ENCODE assay signal across 31 mouse cellular contexts in genomic region chr4:129834581-129834980, GRCm38 (mm10). TPM values are rescaled to one million over a fixed set of nuclear protein-coding genes. Genes with fewer than 3 reads are reported as not detected.
DNase-seq lines count a peak whose midpoint lies in the region; ATAC-seq and TF ChIP-seq lines count a peak whose summit lies in the region.
"Had no signal": no experiment of that assay in that cellular context is flagged by ENCODE, and none has a peak within 500 bp of the region (broad histone marks: within the 10 kb centered on the region; RNA-seq: fewer than 3 reads in every experiment).

No protein-coding gene starts in this region.

- no peaks in the 10 kb centered on the region for H3K27me3 ChIP-seq in lung, embryonic 16.5 days (ENCODE audit: control insufficient read depth, insufficient read depth, low read depth, low read length)
- H3K27me3 ChIP-seq in liver, postnatal 0 days (ENCODE audit: insufficient read depth, low read length), result no peaks in the 10 kb centered on the region
- H3K27me3 ChIP-seq in hindbrain, postnatal 0 days (ENCODE audit: insufficient read depth, low read length), result no peaks in the 10 kb centered on the region
- H3K27me3 ChIP-seq: hindbrain, embryonic 15.5 days; intestine, embryonic 15.5 days; limb, embryonic 15.5 days; neural tube, embryonic 13.5 days; Patski had no signal

- H3K4me1 ChIP-seq in lung, embryonic 16.5 days (replicated peaks; ENCODE audit: control insufficient read depth, insufficient read depth, low read length), result peaks cover 8% of the 10 kb centered on the region; the same call in 1 of the 2 replicates
- H3K4me1 ChIP-seq in liver, postnatal 0 days (ENCODE audit: insufficient read depth), result peaks cover 21% of the 10 kb centered on the region; the same call in 1 of the 2 replicates
- no peaks in the 10 kb centered on the region; the same call in 1 of the 2 replicates for H3K4me1 ChIP-seq in hindbrain, postnatal 0 days (ENCODE audit: insufficient read depth, low read length)
- H3K4me1 ChIP-seq: forebrain, embryonic 10.5 days; midbrain, embryonic 10.5 days had no signal

- no peaks in the 10 kb centered on the region for H3K9me3 ChIP-seq in lung, embryonic 16.5 days (ENCODE audit: control insufficient read depth, low read length)
- H3K9me3 ChIP-seq in liver, postnatal 0 days (ENCODE audit: low read length), result no peaks in the 10 kb centered on the region
- H3K9me3 ChIP-seq in hindbrain, postnatal 0 days (ENCODE audit: low read length), result no peaks in the 10 kb centered on the region
- H3K9me3 ChIP-seq: forebrain, embryonic 10.5 days; G1E; hindbrain, embryonic 15.5 days; intestine, embryonic 15.5 days; limb, embryonic 15.5 days; midbrain, embryonic 10.5 days; neural tube, embryonic 13.5 days had no signal

- H3K4me3 ChIP-seq in lung, embryonic 16.5 days (ENCODE audit: low read length), result no peak overlapping the region
- H3K4me3 ChIP-seq in liver, postnatal 0 days (ENCODE audit: low read depth, low read length), result no peak overlapping the region
- H3K4me3 ChIP-seq in hindbrain, postnatal 0 days (ENCODE audit: low read length), result no peak overlapping the region
- H3K4me3 ChIP-seq: forebrain, embryonic 10.5 days; hindbrain, embryonic 15.5 days; intestine, embryonic 15.5 days; left cerebral cortex, adult 2 months; limb, embryonic 15.5 days; midbrain, embryonic 10.5 days; myocyte; neural tube, embryonic 13.5 days had no signal

- ATAC-seq in lung, embryonic 16.5 days (ENCODE audit: low read depth), result no peak
- no peak for ATAC-seq in liver, postnatal 0 days
- no peak for ATAC-seq in hindbrain, postnatal 0 days
- ATAC-seq: forebrain, embryonic 16.5 days; intestine, embryonic 15.5 days; midbrain, embryonic 16.5 days; Patski had no signal

- no peak overlapping the region for H3K9ac ChIP-seq in lung, embryonic 16.5 days (ENCODE audit: low read length)
- no peak overlapping the region for H3K9ac ChIP-seq in liver, postnatal 0 days (replicated peaks)
- H3K9ac ChIP-seq in hindbrain, postnatal 0 days (replicated peaks; ENCODE audit: low read length), result no peak overlapping the region
- H3K9ac ChIP-seq: hindbrain, embryonic 15.5 days; intestine, embryonic 15.5 days; limb, embryonic 15.5 days; lung, embryonic 14.5 days; neural tube, embryonic 13.5 days had no signal

- TF ChIP-seq CTCF in liver, postnatal 0 days (IDR thresholded peaks at IDR 0.05; ENCODE audit: low read depth), result no peak
- no peak for TF ChIP-seq CTCF in hindbrain, postnatal 0 days (IDR thresholded peaks at IDR 0.05; ENCODE audit: low read depth)

- H3K36me3 ChIP-seq in lung, embryonic 16.5 days (ENCODE audit: control insufficient read depth, insufficient read depth, low read length), result no peaks in the 10 kb centered on the region
- no peaks in the 10 kb centered on the region for H3K36me3 ChIP-seq in liver, postnatal 0 days (replicated peaks; ENCODE audit: insufficient read depth, low read length)
- H3K36me3 ChIP-seq in hindbrain, postnatal 0 days (ENCODE audit: insufficient read depth, low read length), result no peaks in the 10 kb centered on the region
- H3K36me3 ChIP-seq: hindbrain, embryonic 15.5 days; intestine, embryonic 15.5 days; limb, embryonic 15.5 days had no signal

- no peak overlapping the region for H3K4me2 ChIP-seq in lung, embryonic 16.5 days (ENCODE audit: low read depth, low read length)
- no peak overlapping the region for H3K4me2 ChIP-seq in liver, postnatal 0 days (ENCODE audit: low read depth, low read length)
- H3K4me2 ChIP-seq in hindbrain, postnatal 0 days (ENCODE audit: low read depth, low read length), result no peak overlapping the region
- H3K4me2 ChIP-seq: hindbrain, embryonic 15.5 days; intestine, embryonic 15.5 days; limb, embryonic 15.5 days; lung, embryonic 14.5 days; neural tube, embryonic 13.5 days had no signal

- intact Hi-C loops in heart, postnatal 14 days (cut with DNase I), result loop anchor here (2.0 kb wide), 1 partner anchor 14 kb away; no protein-coding TSS in a partner anchor
- intact Hi-C loops in heart, postnatal 10 days (cut with DNase I), result loop anchor here (2.0 kb wide), 1 partner anchor 14 kb away; no protein-coding TSS in a partner anchor

- no peak for TF ChIP-seq EP300 in liver, postnatal 0 days (IDR thresholded peaks at IDR 0.05; ENCODE audit: low read depth)

- 48% methylated on average over 6 of the region's 6 CpGs for WGBS in lung, embryonic 16.5 days
- WGBS in liver, postnatal 0 days (ENCODE audit: insufficient replicate concordance), result 50% methylated on average over 6 of the region's 6 CpGs
- 71% methylated on average over 6 of the region's 6 CpGs for WGBS in hindbrain, postnatal 0 days

- DNase-seq in heart, adult 8-10 months (ENCODE audit: low spot score), result peak; percentile 24
- no peak for DNase-seq in heart, postnatal 14 days
- DNase-seq in heart, postnatal 10 days, result peak; percentile 22 to 29
- DNase-seq in heart, adult 11 months, result no peak
- no peak for DNase-seq in lung, postnatal 14 days
- no peak for DNase-seq in liver, postnatal 0 days
- no peak for DNase-seq in hindbrain, postnatal 0 days (ENCODE audit: low spot score)
- DNase-seq: cerebellum, adult 11-12 months; cerebellum, postnatal 10 days; gastrocnemius, postnatal 36 days; kidney, postnatal 4 days; layer of hippocampus, adult 9-11 months; left cerebral cortex, postnatal 4 days; lung, embryonic 14.5 days; retina, postnatal 1 day; right cerebral cortex, postnatal 25 days; thymus, adult 2 months; thymus, postnatal 4 days had no signal

- H3K27ac ChIP-seq in lung, embryonic 16.5 days (ENCODE audit: low read length), result peak overlapping the region; percentile 3; the same call in 1 of the 2 replicates
- peak overlapping the region; percentile 46; the same call in 1 of the 2 replicates for H3K27ac ChIP-seq in liver, postnatal 0 days (ENCODE audit: low read depth)
- no peak overlapping the region for H3K27ac ChIP-seq in hindbrain, postnatal 0 days
- H3K27ac ChIP-seq: forebrain, embryonic 10.5 days; hindbrain, embryonic 15.5 days; intestine, embryonic 15.5 days; left cerebral cortex, adult 2 months; limb, embryonic 15.5 days; midbrain, embryonic 10.5 days; neural tube, embryonic 13.5 days had no signal

RNA-seq across cellular contexts. Expression of gene Ptp4a2, which starts 23.6 kb away (rescaled TPM):
- 100 to 1,000 TPM; 196 to 239 (median 228) TPM for total RNA-seq in heart, adult 8-10 months (2022)
- 100 to 1,000 TPM; 212 to 215 TPM for total RNA-seq in heart, postnatal 14 days (2021)
- total RNA-seq in heart, postnatal 10 days (2021), result 100 to 1,000 TPM; 243 to 271 TPM
- 302 and 330 TPM in 2 replicates for polyA plus RNA-seq in lung, embryonic 16.5 days (2015; fragmentation: Nextera tagmentation; extraction: Ambion mirVana)
- 198 and 205 TPM in 2 replicates for polyA plus RNA-seq in liver, postnatal 0 days (2015; fragmentation: Nextera tagmentation; extraction: Ambion mirVana)
- 83.5 and 91.7 TPM in 2 replicates for total RNA-seq in hindbrain, postnatal 0 days (2014; rRNA removed)
- polyA plus RNA-seq in hindbrain, postnatal 0 days (2015; fragmentation: Nextera tagmentation; extraction: Ambion mirVana), result 243 and 254 TPM in 2 replicates

Comparison
In these comparisons a context has a peak if more than half of its experiments do, and no peak if none do; other contexts are left out.
1. DNase-seq: peak in heart, adult 8-10 months (single experiment) and heart, postnatal 10 days (2 of 2); none in heart, postnatal 14 days (0 of 2), heart, adult 11 months (single experiment), lung, postnatal 14 days (single experiment), liver, postnatal 0 days (single experiment) and hindbrain, postnatal 0 days (single experiment).